Mouse (Mus musculus) neural tube, embryonic 14.5 days (tissue): ENCODE data around the gene Gm10217. TPM values are rescaled to one million over a fixed set of nuclear protein-coding genes. Genes with fewer than 3 reads are reported as not detected.

Experiments
- ATAC-seq: fragments of 200-750 bp; cut with Nextera tagmentation; 2 replicates; pipeline ENCODE4 v1.8.0; 2017; ENCODE audit warnings: low read depth, mild to moderate bottlenecking, moderate TSS enrichment, moderate library complexity
- H3K27ac ChIP-seq: fragments of 300-500 bp; sonication (generic); 2 replicates; pipeline ENCODE4 v1.5.1; 2014; ENCODE audit warnings: low read depth, mild to moderate bottlenecking, control low read depth, low read length, moderate library complexity, mixed read lengths
- H3K27me3 ChIP-seq: fragments of 300-500 bp; sonication (generic); 2 replicates; pipeline ENCODE4 v1.6.1; 2014; ENCODE audit warnings: low read length; ENCODE audit not compliant: control insufficient read depth, insufficient read depth
- H3K36me3 ChIP-seq: fragments of 300-500 bp; sonication (generic); 2 replicates; pipeline ENCODE4 v1.6.1; 2014; ENCODE audit warnings: low read length, mixed read lengths; ENCODE audit not compliant: control insufficient read depth, insufficient read depth
- H3K4me1 ChIP-seq: fragments of 300-500 bp; sonication (generic); 2 replicates; pipeline ENCODE4 v1.6.1; 2014; ENCODE audit warnings: low read length; ENCODE audit not compliant: control insufficient read depth, insufficient read depth
- H3K4me2 ChIP-seq: fragments of 300-500 bp; sonication (generic); 2 replicates; pipeline ENCODE4 v1.6.1; 2014; ENCODE audit warnings: mild to moderate bottlenecking, low read depth, low read length, control low read depth
- H3K4me3 ChIP-seq: fragments of 300-500 bp; sonication (generic); 2 replicates; pipeline ENCODE4 v1.5.1; 2014; ENCODE audit warnings: low read depth, low read length, control low read depth, mixed read lengths
- H3K9ac ChIP-seq: fragments of 300-500 bp; sonication (generic); replicated peaks from 2 replicates; pipeline ENCODE4 v1.6.1; 2014; ENCODE audit warnings: low read depth, mild to moderate bottlenecking, control low read depth, low read length, mixed read lengths
- H3K9me3 ChIP-seq: fragments of 300-500 bp; sonication (generic); 2 replicates; pipeline ENCODE4 v1.6.1; 2016; ENCODE audit warnings: low read length; ENCODE audit not compliant: control insufficient read depth
- WGBS: fragments of 180-500 bp; shearing (Covaris S2); extraction: QIAGEN DNeasy Blood & Tissue Kit; methylation state at CpG from one replicate; pipeline ENCODE4 v1.1.7; 2014; 5-methylcytosine and 5-hydroxymethylcytosine counted together
- polyA plus RNA-seq: library from polyadenylated mRNA; unstranded; fragments of >200 nt; fragmentation: Nextera tagmentation; extraction: Ambion mirVana; gene quantifications from 2 replicates; pipeline ENCODE4 v1.2.1, GENCODE M21; 2014

Gm10217 gene
- polyA plus RNA-seq, 1 experiment from 2014 or later: not detected

DNA sequence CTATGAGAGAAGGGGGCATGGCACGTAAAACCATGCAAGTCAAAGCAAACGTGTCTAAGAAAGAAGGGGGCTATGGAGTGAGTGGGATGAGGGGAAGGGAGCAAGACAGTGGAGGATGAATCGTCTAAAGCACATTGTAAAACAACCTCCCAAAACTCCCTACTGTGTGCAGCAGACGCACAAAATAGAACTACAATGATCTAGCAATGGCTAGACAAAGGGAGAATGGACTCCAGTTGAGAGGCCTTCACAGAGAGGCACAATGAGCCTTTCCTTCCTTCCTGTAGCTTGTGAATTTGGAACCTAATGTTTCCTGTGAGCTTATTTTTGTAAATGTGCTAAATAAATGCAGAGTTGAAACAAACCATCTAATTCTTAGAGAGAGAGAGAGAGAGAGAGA, 22.7 kb downstream of the Gm10217 start:
- no peaks in the 10 kb centered on the region for H3K4me1 ChIP-seq
- H3K4me2 ChIP-seq: no peak overlapping the region
- no peaks in the 10 kb centered on the region for H3K27me3 ChIP-seq
- no peaks in the 10 kb centered on the region for H3K9me3 ChIP-seq
- no peaks in the 10 kb centered on the region for H3K36me3 ChIP-seq
- no peak for ATAC-seq
- no peak overlapping the region for H3K9ac ChIP-seq
- no peak overlapping the region for H3K27ac ChIP-seq
- no peak overlapping the region for H3K4me3 ChIP-seq
- WGBS: 51% methylated on average over 4 of the region's 4 CpGs

DNA sequence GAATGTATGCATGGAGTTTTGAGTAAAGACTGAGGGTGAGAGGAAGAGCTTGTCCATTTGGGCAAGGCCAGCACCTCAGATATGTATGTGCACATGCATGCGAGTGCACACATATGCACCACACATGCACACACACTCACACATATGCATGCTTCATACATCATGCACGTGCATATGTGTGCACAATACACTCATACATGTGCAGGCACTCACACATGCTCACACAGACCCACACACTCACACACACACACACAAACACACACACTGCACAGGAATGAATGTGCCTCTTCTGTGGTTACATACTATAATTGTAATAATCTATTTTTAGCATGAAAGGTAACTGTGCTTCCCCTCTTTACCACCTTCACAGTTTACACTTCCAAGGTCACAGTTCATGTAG, 35.1 kb downstream of the Gm10217 start:
- Histone ChIP-seq H3K4me1 (no peaks in the 10 kb centered on the region), H3K4me3 (no peak overlapping the region), H3K36me3 (no peaks in the 10 kb centered on the region), H3K4me2 (no peak overlapping the region), H3K9ac (no peak overlapping the region), H3K27ac (no peak overlapping the region), H3K27me3 (no peaks in the 10 kb centered on the region), H3K9me3 (no peaks in the 10 kb centered on the region)
- WGBS: 87% methylated on average over 2 of the region's 2 CpGs
- no peak for ATAC-seq

DNA sequence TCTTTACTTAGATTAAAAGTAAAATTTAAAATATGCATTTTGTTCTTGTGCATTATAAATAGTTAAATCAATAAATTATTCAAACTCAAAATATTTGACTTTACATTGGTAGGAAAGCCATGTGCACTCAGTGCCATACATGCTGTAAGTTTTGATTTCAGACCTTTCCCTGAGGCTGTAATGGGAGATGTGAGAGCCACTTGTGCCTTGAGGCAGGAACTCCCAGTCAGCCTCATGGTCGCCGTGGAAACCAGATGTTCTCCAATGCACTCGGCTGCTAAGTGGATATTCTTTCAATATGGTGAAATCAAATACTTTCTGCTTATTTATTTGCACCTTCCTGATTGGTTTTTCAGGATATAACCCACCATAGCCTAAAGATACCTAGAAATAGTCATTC, 35.6 kb downstream of the Gm10217 start:
- Histone ChIP-seq H3K27me3 (no peaks in the 10 kb centered on the region), H3K4me1 (no peaks in the 10 kb centered on the region), H3K9ac (no peak overlapping the region), H3K9me3 (no peaks in the 10 kb centered on the region), H3K27ac (no peak overlapping the region), H3K36me3 (no peaks in the 10 kb centered on the region), H3K4me2 (no peak overlapping the region), H3K4me3 (no peak overlapping the region)
- WGBS: 57% methylated on average over 3 of the region's 3 CpGs
- 0 out of 2 replicates have a peak, but pooled peaks have one; percentile 41 for ATAC-seq

Other genes with a start within 250 kb of the Gm10217 start
- gene Fam155a, start 93.1 kb upstream of the Gm10217 start, polyA plus RNA-seq: 30.5 and 33.4 TPM in 2 replicates
- gene Lig4, start 113.4 kb downstream of the Gm10217 start, polyA plus RNA-seq: 10.1 and 13.1 TPM in 2 replicates
- 17.6 and 20.4 TPM in 2 replicates for gene Abhd13, start 113.5 kb downstream of the Gm10217 start, polyA plus RNA-seq
- 1.0 and 1.3 TPM in 2 replicates for gene Tnfsf13b, start 142.2 kb downstream of the Gm10217 start, polyA plus RNA-seq